Mouse (Mus musculus) common myeloid progenitor, adult 5-6 weeks (primary cell): ENCODE measurements around the gene Optc. TPM values are rescaled to one million over a fixed set of nuclear protein-coding genes. Genes with fewer than 3 reads are reported as not detected.

Source experiments
- ATAC-seq: replicated peaks from 2 replicates; pipeline ENCODE4 v1.8.0; 2016; ENCODE audit warnings: low read depth, mild to moderate bottlenecking, moderate TSS enrichment, inconsistent platforms; ENCODE audit not compliant: poor library complexity, severe bottlenecking
- total RNA-seq: library from RNA; stranded (forward); fragments of 200-1000, 187-1606 nt; gene quantifications from 2 replicates; pipeline ENCODE4 v1.2.3, GENCODE M21; 2017

The Optc gene
- total RNA-seq, 1 experiment from 2014 or later = not detected

DNA sequence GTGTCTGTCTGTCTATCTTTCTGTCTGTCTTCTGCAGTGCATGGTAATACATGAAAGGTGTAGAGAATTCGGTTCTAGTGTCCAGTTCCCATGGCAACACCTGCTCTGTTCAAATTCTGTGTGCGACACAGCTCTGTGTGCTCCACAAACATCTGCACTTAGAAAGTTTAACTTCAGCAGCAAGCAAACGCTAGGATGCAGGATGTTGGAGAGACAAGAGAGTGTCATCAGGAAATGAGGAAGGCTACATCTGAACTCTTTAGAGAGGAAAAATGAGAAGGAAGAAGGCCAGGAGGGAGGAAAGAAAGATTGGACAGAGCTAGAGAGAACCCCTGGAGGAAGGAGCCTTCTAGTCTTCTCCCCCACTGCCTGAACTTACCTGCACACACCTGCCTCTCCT, 13.1 kb upstream of the Optc start:
- ATAC-seq = no peak

DNA sequence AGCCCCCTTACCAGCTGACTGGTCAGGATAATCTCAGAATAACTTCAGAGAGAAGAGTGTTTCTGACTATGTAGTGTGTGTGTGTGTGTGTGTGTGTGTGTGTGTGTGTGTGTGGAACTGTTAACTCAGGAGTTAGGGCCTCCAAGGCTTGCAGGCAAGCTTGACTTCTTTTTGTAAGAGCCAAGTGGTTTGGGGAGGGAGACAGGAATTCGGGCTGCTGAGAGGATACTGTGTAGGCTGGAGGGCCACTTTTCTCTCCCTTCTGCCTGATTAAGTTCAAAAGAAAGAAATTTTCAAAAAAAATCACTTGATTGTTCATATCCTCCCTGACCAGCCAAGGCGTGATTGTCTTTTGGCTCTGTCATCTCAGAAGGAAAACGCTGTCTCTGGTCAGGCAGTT, 12.6 kb upstream of the Optc start:
- no peak for ATAC-seq

DNA sequence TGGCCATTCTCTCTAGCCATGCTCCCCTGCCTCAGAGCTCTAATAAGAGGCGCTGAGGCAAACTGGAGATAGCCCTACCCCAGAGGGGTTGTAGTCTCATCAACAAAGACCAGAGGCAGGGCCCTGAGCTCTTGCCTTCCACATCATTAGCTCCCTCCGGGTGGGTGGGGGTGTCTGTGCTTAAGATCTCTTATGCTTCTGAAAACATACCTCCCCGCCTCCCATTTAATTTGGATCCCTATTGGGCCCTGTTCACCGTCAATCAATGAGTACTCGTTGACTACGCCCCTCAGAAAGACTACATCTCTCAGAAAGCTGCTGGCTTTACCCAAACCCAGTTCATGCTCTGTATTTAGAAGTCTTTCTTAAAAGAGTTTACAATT, 10.3 kb upstream of the Optc start:
- ATAC-seq = no peak

DNA sequence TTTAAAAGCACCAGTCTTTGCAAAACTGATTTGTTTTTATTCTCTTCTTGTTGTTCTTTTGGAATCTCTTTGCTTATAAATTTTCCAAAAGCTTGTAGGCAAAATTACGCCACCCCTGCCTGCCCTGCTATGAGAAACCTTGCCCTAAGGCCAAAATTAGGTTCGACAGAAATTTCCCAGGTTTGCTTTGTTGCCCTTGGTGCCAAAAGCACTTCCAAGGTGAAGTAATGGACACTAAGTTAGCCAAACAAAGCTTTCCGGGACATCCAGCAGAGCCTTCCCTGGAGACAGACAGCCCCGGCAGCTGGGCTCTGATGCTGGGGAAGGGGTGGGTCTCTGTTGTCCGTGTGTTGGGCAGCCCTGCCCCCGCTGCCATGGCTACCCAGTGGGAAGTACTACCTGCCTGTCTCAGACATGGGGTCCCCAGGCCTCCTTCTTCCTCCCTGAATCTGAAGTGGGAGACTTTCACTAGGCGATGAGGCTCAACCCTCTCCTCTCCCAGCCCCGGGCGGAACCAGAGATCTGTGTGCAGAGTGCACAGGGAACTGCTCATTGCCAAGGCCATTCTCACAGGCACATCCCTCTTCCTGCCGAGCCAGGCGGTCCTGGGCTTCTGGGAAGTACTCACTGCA, 9.8 kb upstream of the Optc start:
- no peak for ATAC-seq

DNA sequence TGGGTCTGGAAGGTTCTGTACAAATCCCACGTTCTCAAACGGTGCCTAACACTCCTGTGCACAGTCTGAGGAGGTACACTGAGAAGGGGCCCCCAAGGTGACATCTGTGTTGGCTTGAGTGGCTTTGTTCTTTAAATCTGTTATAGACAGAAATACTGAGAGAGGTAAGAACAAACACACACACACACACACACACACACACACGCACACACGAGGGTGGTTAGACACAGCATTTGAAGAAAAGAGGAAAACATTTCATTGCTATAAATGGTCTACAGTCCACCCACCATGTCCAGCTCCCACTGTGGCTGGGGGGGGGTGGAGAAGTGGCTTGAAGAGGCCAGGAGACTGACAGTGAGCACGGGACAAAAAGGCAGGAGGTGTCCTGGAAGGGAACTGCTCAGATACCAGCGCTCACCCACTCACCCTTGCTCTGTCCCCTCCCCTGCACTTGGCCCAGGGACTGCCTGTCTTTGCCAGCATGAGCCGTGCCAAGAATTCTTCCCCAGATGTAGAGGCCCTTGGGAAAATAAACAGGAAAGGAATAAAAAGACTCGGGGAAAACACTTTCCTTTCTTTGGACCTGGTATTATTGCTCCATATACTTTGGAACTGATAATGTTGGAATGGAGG, 8.0 kb upstream of the Optc start:
- ATAC-seq = no peak

DNA sequence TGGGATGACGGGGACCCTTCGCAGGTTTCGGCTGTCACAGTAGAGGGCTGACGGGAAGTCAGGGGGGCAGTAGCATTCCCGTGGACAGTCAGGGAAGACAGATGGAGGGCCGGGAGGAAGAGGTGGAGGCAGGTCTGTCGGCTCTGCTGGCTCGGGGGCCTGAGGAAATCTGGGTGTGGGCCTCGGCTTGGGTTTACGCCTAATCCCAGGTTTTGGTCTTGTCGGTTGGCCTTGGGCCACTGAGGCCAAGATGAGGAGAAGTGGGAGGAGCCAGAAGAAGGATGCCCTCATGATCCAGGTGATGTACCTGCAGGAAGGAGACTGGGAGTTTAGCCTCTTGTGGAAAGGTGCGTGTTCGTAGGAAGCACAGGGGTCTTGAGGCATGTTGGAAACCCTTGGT, 7.3 kb upstream of the Optc start:
- no peak for ATAC-seq

DNA sequence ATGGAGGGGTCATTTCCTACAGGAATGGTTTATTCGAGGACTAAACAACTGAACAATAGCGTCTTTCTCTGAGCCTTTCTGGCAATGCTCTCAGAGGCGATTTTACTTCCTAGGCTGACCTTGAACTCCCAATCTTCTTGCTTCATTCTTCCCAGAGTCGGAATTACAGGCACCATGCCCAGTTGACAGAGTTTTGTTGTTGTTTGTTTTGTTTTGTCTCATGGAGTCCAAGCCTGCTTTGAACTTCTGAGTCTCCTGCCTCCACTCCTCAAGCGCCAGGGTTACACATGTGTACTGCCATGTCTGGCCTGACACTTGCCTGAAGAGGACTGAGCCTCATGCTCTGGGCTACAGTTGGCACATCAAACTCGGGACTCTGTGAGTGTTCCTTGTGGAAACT, 5.2 kb upstream of the Optc start:
- ATAC-seq = no peak

DNA sequence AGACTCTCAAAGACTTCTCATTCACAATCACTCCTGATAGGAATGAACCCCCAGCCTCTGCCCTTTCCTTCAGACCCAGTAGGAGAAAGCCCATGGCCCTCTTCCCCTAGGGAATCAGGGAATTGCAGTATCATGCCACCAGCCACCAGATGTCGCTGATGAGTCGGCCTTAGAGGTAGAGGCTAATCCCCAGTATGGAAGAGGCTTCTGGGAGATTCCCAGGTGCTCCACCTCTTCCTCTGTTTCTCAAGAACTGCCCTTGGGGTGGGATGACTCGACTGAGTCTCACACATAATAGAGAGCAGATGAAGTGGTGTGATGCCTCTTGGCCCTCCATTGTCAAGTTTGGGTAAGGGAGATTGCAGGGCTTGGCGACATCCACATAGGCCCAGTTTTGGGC, 3.7 kb upstream of the Optc start:
- peak; percentile 51 for ATAC-seq

DNA sequence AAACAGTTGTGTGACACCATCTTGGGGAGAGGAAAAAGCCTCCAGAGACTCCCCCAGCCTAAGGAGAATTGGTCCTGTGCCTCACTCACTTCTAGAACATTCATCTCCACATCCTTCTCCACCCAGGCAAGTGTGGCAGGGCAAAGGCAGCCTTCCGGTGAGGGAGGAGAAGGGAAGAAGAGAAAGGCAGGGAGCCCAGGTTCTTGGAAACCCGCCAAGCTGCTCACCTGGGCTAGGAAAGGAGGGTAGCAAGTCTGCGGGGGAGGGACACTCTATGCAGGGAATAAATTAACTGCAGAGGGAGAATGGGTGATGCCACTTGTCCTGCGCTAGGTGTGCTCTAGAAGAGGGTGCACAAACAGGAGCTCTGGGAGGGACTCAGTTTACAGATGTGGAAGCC, 3.2 kb upstream of the Optc start:
- no peak for ATAC-seq

DNA sequence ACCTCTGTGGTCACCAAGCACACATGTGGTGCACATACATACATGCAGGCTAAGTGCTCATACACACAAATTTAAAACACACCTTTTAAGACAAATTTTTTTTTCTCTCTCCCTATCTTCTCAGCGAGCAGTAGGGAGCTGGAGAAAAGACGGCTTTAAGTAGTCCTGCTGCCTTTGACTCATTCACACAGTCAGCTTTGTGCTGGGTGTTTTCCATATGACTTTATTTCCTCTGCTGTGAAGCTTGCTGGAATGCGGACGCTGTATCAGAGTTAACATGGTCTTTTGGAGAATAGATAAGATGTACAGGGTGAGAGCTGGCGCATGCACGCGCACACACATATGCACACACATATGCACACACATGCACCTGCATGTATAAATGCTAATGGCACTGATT, 2.3 kb upstream of the Optc start:
- ATAC-seq = no peak

DNA sequence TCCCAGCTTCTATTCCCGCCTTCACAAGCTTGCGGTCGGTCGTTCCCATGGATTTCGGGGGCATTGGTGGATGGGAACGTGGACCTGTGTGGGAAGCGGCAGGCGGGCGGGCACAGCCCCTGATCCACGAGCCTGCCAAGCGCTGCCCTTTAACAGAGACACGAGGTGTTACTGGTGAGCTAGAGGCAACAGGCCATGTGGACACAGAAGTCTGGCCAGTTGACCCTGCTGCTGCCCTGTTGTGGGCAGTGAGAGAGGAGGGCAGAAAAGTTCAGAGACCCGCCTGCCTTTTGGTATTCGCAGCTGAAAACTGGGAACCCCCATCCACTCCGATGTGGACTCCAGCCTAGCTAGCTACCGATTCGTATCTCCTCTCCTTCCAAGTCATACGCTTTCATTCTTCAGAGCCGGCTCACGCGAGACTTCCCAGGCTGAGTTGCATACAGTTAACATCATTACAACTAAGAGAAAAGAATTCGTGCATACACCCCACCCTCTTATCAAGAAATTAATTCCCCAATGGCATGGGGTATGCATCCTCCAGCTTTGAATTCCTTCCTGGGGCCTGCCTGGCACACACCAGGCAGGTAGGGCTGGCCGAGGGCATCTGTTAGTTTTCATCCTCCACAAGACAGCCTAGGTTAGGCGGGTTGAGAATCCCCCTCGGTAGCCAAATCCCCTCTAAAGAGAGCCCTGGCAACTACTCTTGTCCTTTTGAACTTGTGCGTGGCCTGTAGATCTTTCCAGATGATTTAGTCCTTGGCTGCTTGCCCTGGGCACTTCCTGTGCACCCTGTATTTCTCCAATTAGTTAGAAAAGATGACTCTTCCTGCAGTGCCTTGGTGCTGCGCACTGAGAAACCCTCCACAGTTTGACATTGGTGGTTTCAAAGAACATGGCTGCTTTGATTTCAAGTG, 1.1 kb upstream of the Optc start:
- ATAC-seq = 0 out of 2 replicates have a peak, but pooled peaks have one; percentile 42

DNA sequence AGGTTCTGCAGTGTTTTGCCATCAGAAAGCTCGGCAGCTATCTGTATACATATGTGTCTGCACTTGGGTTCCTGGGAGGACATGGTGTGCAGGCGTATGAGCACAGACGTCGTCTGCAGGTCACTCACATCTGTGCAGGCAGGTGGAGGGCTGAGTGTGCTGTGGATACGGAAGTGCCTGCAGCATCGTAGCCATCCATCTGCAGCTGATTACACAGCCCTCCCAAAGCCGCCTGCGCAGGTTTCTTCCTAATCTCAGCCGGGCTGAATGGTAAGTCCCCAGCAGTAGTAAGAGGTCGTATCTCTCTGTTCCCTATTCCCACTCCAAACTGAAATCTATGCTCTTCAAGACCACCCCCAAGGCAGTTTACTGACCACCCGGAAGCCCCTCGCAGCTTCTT, 1.4 kb downstream of the Optc start:
- no peak for ATAC-seq

DNA sequence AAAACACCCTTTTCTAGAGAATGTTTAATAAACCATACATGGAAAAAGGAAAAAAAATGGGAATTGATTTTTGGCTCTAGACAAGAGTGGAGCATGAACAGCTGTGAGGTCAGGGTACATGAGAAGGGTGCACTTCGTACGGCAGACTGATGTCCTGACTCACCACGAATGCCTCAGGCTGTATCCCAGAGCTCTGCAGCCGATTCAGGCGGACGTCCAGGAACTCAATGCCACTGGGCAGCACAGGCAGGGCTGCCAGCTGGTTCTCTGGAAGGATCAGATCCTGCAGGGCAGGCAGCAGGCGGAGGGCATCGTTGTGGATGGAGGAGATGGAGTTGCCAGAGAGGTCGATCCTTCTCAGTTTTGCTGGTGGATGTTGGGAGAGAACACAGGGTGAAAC, 7.0 kb downstream of the Optc start:
- no peak for ATAC-seq

DNA sequence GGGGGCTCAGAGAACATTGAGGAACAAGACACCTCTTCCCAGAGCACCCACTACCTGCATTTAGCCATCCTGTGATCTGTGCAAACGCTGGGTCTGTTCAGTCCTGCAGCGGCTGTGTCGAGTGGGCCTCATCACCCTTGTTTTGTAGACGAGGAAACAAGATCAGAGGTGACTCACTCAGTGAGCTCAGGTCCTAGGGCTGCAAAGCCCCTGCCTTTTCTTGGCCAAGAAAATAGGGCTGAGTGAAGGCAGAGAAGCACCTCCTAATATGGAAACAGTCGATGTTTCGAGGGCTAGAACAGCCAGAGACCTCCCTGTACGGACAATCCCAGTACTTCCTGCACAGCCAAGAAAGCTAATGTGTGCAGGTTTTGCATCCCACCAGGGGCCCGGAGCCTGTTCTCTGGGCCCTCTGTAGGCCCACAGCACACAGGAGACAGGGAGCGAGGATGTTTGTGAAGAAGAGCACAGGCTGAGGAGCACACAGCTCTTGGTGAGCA, 8.7 kb downstream of the Optc start:
- no peak for ATAC-seq

DNA sequence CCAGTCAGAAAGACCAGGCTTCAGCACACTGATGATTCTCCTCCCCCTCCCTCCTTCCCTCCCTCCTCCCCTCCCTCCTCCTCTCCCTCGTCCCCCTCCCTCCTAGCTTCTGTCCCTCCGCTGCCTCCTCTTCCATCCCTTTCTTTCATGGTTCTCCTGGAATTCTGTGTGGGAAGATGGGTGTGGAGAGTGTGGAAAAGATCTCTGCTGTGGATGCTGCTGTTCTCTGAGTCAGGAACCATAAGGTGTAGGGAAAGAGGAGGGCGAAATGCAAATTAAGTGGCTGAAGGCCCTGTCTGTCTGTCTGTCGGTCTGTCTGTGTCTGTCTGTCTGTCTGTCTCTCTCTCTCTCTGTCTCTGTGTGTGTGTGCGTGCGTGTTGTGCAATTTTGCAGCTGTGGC, 10.5 kb downstream of the Optc start:
- ATAC-seq = no peak

DNA sequence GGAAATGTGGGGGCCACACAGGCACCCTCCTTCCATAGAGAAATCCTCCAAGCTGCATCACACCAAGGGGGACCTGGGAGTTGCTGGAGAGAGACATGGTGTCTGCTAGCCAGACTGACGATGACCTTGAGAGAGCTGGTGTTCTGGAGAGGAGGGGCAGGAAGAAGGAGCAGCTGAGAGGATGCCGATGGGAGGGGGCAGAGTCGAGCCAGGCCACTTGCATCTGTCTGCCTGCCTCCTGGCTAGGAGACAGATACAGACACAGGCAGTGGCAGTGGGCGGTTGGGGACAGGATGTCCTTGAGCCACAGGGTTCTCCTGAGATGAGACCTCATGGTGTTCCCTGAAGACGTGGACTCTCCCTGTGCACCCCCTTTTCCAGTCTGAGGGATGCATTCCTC, 16.3 kb downstream of the Optc start:
- ATAC-seq = 0 out of 2 replicates have a peak, but pooled peaks have one; percentile 1

DNA sequence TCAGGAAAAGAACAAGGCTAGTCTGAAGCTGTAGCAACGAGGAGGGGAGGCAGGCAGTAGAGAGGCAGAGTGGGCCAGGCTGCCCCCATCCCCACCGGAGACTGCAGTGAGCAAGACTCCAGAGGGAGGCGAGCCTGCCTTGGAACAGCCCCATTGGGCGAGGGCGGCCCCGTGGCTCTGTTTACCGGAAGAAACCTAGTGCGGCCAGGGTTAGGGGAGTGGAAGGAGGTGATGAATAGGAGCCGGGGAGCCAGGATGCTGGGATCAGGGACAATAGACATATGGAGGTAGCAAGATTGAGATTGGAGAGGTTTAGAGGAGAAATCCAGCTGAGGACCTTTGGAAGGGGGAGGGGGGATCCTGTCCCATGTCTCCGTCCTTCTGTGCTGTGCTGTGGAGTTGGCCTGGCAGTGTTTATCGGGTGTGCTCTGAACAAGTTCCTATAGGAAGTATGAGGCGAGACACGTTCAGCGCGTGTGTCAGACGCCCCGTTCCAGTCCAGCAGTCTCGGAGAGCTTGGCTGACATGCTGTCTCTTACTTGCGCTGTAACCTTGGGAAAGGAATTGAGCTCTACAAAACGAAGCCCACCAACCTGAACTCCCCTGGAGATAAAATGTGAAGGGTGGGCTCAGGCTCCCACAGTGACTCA, 17.7 kb downstream of the Optc start:
- no peak for ATAC-seq

DNA sequence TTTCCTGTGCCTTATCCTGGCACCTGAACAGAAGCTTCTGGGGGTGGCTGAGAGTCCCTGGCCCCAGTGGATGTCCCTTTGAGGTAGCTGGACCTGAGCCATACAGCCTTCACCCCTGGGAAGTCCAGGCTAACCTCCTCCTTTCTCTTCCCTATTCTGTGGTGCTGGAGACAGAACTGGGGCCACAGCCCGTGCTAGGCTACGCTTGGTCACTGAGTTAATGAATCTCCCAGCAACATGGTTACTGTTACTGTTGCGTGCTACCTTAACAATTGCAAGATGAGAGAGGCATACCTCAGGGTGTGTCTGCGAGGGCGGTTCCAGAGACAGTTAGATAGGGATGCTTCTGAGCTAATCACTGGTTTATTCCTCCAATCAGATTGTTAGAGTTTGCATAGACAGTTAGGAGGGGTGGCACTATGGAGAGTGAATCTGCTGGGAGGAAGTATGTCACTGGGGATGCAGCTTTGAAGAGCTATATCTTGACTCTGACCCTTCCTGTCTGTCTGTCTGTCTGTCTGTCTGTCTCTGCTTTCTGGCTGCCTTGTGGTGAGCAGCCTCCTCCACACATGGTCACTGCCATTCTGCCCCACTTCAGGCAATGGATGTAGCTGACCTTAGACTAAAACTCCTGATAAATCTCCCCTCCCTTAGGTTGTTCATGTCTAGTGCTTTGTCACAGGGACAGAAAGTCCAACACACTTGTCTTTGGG, 20.1 kb downstream of the Optc start:
- ATAC-seq = peak; percentile 11

DNA sequence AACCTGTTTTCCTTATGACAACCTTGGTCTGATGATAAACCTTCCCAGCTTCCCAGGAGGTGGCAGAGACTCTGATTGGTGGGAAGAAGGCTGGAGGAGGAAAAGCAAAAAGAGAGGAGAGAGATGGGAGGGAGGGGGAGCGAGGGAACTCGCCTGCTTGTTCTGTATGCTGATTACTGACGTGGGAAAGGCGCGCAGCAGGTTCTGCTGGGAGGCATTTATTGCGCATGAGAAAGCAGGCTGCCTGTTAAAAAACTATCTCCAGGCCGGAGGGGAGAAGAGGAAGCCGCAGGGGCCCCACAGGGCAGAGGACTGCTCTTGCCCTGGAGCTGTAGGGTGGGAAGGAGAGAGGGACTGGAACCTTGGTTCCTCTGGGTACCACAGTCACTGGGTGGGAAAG, 20.8 kb downstream of the Optc start:
- peak; percentile 57 for ATAC-seq

DNA sequence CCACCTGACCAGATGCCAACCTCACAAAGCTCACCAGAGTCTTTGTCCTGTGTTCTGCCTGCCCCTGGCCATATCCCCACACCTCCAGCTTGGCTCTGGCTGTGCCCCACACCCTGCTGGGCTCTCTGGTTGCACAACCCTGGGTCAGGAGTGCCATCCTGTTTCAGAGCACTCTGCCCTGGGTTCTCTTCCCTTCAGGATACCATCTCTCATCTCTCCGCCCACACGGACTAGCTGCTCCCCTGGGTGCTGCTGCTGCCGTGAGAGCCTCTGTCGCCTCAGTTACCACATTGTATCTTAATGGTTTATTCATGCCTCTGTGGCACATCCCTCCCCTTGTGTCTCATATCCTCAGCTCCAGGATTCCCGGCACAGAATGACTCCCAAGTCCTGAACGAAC, 21.4 kb downstream of the Optc start:
- ATAC-seq = peak; percentile 37
